Mouse (Mus musculus) hindbrain, embryonic 10.5 days (tissue): ENCODE measurements at regions not wholly inside any gene's neighbourhood (a gene's known extent, or its start where the extent isn't known, plus 50 kb on each side); places are given as distances from the start of the nearest gene placed in this dataset.
"Not testable (repeated sequence)": the region's sequence is repeated elsewhere in the genome, so short reads cannot be mapped to it uniquely, and the experiment has no call there.

Experiments
- DNase-seq: peaks from one replicate; pipeline ENCODE4 v3.0.0-alpha.2; 2017; ENCODE audit warnings: low spot score
- H3K27ac ChIP-seq: fragments of 300-500 bp; sonication (generic); 2 replicates; pipeline ENCODE4 v1.5.1; 2016; ENCODE audit warnings: mild to moderate bottlenecking, moderate library complexity
- H3K27me3 ChIP-seq: fragments of 300-500 bp; sonication (generic); 2 replicates; pipeline ENCODE4 v1.6.1; 2016; ENCODE audit warnings: mild to moderate bottlenecking; ENCODE audit not compliant: poor library complexity, insufficient read depth, severe bottlenecking
- H3K36me3 ChIP-seq: fragments of 300-500 bp; sonication (generic); 2 replicates; pipeline ENCODE4 v1.6.1; 2016; ENCODE audit warnings: mild to moderate bottlenecking, moderate library complexity
- H3K4me1 ChIP-seq: fragments of 300-500 bp; sonication (generic); replicated peaks from 2 replicates; pipeline ENCODE4 v1.6.1; 2016; ENCODE audit warnings: mild to moderate bottlenecking
- H3K4me3 ChIP-seq: fragments of 300-500 bp; sonication (generic); 2 replicates; pipeline ENCODE4 v1.5.1; 2016; ENCODE audit warnings: mild to moderate bottlenecking, moderate library complexity
- H3K9me3 ChIP-seq: fragments of 300-500 bp; sonication (generic); 2 replicates; pipeline ENCODE4 v1.6.1; 2016; ENCODE audit warnings: mild to moderate bottlenecking, moderate library complexity
- WGBS: fragments of 180-500 bp; shearing (Covaris S2); methylation state at CpG from one replicate; pipeline ENCODE4 v1.1.7; 2016; 5-methylcytosine and 5-hydroxymethylcytosine counted together

DNA sequence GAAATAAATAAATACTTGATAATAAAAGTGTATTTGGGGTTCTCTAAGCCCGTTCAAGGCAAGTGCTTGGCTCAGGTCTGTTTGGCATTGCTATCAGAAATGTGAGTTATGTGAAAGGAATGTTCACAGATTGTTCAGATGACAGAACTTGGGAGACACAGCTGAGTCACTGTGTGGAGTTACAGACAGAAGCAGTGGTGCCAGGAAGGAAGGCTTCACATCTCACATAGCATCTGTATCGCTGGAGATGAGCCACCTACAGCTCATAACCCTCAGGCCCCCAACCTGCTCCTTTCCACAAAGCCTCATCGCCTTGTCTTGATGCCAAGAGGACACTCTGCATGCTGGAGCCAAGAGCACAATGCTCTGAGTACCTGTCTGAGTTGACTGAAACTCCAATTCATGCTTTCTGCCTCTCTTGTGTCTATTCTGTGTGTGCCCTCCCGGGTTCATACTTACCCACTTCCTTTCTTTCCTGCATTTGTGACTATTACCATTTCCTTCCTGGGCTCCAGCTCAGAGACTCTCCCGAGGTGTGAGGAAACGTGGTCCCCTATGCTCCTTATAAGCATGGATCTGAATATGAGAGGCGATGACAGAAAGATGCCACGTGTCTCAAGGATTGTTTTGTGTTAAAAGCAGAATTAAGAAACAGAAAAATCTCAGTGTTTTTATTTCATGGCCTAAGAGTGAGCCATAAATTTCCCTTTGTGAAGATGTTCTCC is 79.6 kb downstream of the Cd24a start:
- Histone ChIP-seq H3K27ac (no peak overlapping the region), H3K27me3 (no peaks in the 10 kb centered on the region), H3K4me1 (peaks cover 7% of the 10 kb centered on the region; the same call in 1 of the 2 replicates), H3K4me3 (no peak overlapping the region), H3K9me3 (no peaks in the 10 kb centered on the region), H3K36me3 (no peaks in the 10 kb centered on the region)
- DNase-seq, result no peak
- 86% methylated on average over 8 of the region's 8 CpGs for WGBS

DNA sequence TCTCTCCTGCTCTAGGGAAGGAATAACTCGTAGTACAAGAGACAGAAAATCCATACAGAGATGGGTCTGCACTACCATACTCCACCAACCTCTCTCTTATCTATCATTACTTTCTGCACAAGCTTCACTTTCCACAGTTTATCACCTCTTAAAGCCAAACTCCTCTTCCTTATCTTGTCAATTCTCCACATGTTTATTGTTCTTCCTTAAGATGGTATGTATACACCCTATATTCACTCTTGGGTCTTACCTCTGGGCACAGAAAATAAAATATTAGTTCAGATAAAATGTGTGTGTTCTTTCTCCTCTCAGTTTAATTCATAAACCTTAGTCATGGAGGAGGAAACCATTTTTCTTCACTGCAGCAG is 80.1 kb downstream of the Cd24a start:
- no peaks in the 10 kb centered on the region for H3K27me3 ChIP-seq
- H3K4me1 ChIP-seq, result peaks cover 7% of the 10 kb centered on the region; the same call in 1 of the 2 replicates
- no peak overlapping the region for H3K27ac ChIP-seq
- no peaks in the 10 kb centered on the region for H3K36me3 ChIP-seq
- no peak overlapping the region for H3K4me3 ChIP-seq
- H3K9me3 ChIP-seq, result no peaks in the 10 kb centered on the region
- no peak for DNase-seq
- WGBS, result 90% methylated on average over 1 of the region's 1 CpGs

DNA sequence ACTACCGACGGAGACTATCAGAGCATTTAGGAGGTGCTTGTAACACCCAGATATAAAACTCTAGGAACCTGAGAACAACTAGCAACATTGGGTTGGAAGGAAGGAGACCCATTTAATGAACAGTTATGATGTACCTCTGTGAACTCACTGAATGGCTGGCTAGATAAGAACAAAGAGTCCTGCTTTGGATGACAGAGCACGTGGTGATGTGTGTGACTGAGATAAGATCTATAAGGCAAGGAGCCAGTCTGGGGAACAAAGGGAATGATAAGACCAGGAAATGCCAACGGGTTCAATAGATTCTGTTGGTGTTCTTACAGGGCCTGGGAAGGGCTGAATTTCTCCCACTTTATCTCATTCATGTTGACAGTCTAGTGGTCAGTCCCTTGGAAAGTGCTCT is 86.8 kb downstream of the Cd24a start:
- no peaks in the 10 kb centered on the region for H3K9me3 ChIP-seq
- 81% methylated on average over 4 of the region's 4 CpGs for WGBS
- H3K4me1 ChIP-seq, result peaks cover 7% of the 10 kb centered on the region; the same call in 1 of the 2 replicates
- H3K27me3 ChIP-seq, result no peaks in the 10 kb centered on the region
- no peak overlapping the region for H3K27ac ChIP-seq
- no peaks in the 10 kb centered on the region for H3K36me3 ChIP-seq
- no peak overlapping the region for H3K4me3 ChIP-seq
- DNase-seq, result no peak

DNA sequence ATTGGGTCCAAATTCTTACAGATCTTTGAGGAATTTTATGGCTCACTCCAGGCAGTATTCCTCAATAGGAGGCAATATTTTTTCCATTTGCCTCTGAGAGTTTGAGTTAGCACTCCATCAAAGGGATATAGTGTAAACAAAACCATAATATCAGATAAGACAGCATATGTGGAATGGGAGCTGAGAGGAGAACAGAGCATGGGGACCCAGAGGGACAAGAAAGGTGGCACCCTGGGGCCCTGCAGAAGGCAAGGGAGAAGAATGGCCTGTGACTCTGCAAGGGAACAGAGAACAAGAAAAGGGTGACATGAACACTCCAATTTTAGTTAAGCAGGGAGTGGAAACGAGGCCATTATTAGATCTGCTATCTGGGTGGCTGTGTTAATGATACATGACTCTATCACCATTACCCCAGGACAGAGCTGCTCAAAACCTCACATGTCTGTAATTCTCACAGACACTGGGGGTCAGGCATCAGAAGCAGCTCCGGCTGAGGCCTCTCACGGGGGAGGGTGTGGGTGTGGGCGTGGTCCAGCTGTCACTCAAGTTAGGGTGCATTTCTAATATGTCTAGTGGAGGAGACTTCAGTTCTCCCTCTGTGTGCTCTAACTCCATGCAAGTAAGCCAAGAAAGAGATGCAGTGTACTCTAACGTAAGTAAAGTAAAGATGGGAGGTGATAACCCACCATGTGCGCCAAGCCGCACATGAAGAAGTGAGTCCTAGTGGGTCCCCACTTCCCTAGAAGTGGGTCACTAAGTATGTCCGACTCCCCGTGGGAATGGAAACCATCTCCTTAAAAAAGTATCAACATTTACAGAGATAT is 88.4 kb downstream of the Cd24a start:
- 68% methylated on average over 9 of the region's 9 CpGs for WGBS
- no peak for DNase-seq
- Histone ChIP-seq H3K9me3 (no peaks in the 10 kb centered on the region), H3K27ac (no peak overlapping the region), H3K27me3 (no peaks in the 10 kb centered on the region), H3K4me3 (no peak overlapping the region), H3K36me3 (no peaks in the 10 kb centered on the region), H3K4me1 (peaks cover 16% of the 10 kb centered on the region)

DNA sequence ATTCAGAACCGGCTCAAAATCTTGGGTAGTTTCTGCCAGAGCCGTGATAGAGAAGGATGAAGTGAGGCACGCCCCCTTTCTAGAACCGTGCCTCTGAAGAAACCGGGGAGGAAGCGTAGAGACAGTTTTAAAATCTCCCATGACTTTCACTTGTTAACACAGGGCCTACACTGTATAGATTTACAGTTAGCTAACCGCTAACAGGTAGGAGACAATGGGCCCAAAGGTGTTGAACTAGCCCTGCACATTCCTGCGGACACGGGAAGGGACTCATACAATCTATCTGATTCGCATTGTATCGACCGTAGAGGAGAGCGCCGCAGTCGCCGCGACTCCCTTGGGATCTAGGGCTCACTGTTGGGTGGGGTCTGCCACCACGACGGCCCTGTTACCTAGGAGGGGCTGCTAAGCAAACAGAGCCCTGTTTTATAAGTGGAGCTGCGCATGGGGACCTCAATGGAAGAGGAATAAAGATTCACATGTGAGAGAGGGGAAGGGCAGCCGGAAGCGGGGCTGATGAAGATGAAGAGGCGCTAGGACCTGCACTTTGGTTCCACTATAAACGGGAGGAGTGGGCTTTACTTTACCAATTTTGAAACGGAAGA is 89.1 kb downstream of the Cd24a start:
- H3K4me3 ChIP-seq, result peak overlapping the region; percentile 20
- WGBS, result 60% methylated on average over 25 of the region's 25 CpGs

DNA sequence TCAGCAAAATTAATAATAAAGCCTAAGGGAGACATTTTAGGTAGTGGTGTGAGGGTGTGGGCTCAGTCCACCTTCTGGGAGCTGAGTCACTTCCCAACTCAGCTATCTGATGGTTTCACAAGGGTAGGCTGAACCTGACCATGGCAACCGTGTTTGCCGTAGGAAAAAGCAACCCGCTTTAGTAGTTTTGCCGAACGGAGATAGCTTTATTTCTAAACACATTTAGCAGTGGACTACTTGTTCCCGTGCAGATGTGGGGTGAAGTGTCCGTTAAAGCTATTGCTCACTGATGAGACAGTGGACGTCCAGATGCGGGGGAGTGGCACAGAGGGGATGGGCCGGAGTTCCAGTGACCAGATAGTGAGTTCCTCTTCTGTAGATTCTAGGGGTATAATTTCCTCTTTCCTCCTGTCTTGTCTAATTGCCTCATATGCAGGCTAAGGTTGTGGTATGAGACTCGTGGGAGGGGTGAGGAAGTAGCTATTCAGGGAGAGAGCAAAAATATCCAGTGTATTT is 89.7 kb downstream of the Cd24a start:
- Histone ChIP-seq H3K4me1 (peaks cover 23% of the 10 kb centered on the region), H3K4me3 (no peak overlapping the region), H3K36me3 (no peaks in the 10 kb centered on the region), H3K9me3 (no peaks in the 10 kb centered on the region), H3K27me3 (no peaks in the 10 kb centered on the region), H3K27ac (no peak overlapping the region)
- 83% methylated on average over 11 of the region's 11 CpGs for WGBS
- DNase-seq, result no peak

More for the DNA sequence above, 89.1 kb downstream of the Cd24a start:
- peaks cover 19% of the 10 kb centered on the region for H3K4me1 ChIP-seq
- no peak overlapping the region for H3K27ac ChIP-seq
- no peaks in the 10 kb centered on the region for H3K27me3 ChIP-seq
- H3K36me3 ChIP-seq, result no peaks in the 10 kb centered on the region
- no peak for DNase-seq
- H3K9me3 ChIP-seq, result no peaks in the 10 kb centered on the region

DNA sequence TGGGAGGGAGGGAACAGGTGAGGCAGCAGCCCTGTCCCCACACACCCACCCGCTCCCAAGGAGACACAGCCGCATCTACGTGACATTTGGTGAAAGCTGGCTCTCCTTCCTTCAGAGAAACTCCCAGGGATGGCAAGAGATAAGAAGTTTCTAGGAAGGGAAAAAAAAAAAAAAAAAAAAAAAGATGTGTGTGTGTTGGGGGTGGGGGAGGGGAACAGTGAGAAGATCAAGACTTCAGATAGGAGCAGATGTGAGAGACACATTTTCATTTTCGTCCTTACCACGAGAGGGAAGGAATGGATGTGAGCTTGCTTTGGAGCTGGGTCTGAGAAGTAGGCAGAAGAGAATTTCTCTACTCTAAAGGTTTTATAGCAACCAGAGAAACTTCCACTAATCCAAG is 91.4 kb downstream of the Cd24a start:
- Histone ChIP-seq H3K4me1 (peaks cover 23% of the 10 kb centered on the region), H3K27ac (no peak overlapping the region), H3K36me3 (no peaks in the 10 kb centered on the region), H3K9me3 (no peaks in the 10 kb centered on the region), H3K27me3 (no peaks in the 10 kb centered on the region), H3K4me3 (no peak overlapping the region)
- no peak for DNase-seq
- WGBS, result 73% methylated on average over 5 of the region's 5 CpGs

DNA sequence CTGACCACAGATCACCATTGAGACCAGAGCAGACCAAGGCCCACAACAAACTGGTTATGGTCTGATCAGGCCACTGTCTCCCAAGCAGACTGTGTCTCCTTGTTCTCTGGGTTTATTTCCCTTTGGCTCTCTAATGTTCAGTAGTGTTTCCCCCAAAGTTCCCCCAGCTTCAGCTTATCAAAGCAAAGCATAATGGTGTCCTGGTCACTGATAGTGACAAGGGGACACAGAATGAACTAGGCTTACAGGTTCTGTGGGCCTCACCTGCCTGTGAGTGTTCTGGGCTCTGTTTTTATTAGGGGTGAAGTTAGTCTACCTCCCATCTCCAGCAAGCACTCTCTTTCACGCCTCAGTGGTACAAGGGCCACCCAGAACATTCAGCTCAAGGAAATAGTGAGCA is 92.7 kb downstream of the Cd24a start:
- Histone ChIP-seq H3K4me1 (peaks cover 23% of the 10 kb centered on the region), H3K4me3 (no peak overlapping the region), H3K27me3 (no peaks in the 10 kb centered on the region), H3K27ac (0 out of 2 replicates have a peak overlapping the region, but pooled peaks have one; percentile 14), H3K36me3 (no peaks in the 10 kb centered on the region), H3K9me3 (no peaks in the 10 kb centered on the region)
- DNase-seq, result no peak
- WGBS, result 70% methylated on average over 1 of the region's 1 CpGs

DNA sequence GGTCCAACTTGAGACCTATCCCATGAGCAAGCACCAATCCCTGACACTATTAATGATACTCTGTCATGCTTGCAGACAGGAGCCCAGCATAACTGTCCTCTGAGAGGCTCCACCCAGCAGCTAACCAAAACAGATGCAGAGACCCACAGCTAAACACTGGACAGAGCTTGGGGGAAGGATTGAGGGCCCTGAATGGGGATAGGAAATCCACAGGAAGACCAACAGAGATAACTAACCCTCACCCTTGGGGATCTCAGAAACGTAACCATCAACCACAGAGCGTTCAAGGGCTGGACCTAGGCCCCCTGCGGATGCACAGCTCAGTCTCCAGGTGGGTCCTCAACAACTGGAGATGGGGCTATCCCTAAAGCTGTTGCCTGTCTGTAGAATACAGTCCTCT is 93.7 kb downstream of the Cd24a start:
- Histone ChIP-seq H3K9me3 (no peaks in the 10 kb centered on the region), H3K27ac (peak overlapping the region; percentile 45; the same call in 1 of the 2 replicates), H3K4me1 (peaks cover 16% of the 10 kb centered on the region), H3K36me3 (no peaks in the 10 kb centered on the region), H3K4me3 (no peak overlapping the region), H3K27me3 (no peaks in the 10 kb centered on the region)
- 79% methylated on average over 3 of the region's 3 CpGs for WGBS
- DNase-seq, result no peak

DNA sequence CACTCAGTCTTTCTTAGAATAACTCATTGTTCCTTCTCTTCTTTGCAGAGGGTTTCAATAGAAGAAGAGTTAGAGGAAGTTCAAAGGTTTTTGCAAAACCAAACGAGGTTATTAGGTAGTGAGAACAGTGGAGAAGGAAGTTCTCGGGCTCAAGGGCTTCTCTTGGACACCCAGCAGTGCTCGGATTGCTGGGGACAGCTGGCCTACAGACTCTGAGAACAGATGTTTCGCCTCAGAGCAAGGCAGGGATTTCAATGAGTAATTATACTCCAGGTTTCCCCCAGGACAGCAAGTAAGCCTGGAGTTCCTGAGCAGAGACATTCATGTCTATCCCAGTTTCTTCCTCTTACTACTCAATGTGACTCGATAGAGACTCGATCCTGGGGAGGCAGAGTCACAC is 94.4 kb downstream of the Cd24a start:
- peaks cover 16% of the 10 kb centered on the region for H3K4me1 ChIP-seq
- 57% methylated on average over 6 of the region's 6 CpGs for WGBS
- H3K9me3 ChIP-seq, result no peaks in the 10 kb centered on the region
- H3K36me3 ChIP-seq, result no peaks in the 10 kb centered on the region
- no peak for DNase-seq
- no peak overlapping the region for H3K4me3 ChIP-seq
- H3K27ac ChIP-seq, result no peak overlapping the region
- no peaks in the 10 kb centered on the region for H3K27me3 ChIP-seq

DNA sequence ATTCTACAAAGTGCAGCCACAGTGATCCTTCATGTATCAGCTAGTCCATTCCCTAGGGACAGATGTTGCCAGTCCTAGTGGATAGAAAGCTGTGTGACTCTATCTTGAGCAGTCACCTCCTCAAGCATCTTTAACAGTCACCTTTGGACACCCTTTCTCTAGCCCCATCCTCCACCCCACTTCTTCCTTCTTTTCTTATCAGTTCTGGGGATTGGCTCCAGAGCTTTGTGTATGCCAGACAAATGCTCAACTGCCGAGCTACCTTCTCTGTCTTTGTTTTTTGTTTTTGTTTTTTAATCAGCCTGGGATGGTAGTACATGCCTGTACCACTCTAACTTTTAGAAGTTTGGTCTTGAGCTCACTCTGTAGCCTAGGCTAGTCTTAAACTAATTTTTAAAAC is 96.7 kb downstream of the Cd24a start:
- DNase-seq, result no peak
- Histone ChIP-seq H3K27me3 (no peaks in the 10 kb centered on the region), H3K4me1 (peaks cover 16% of the 10 kb centered on the region), H3K9me3 (no peaks in the 10 kb centered on the region), H3K4me3 (no peak overlapping the region), H3K27ac (no peak overlapping the region), H3K36me3 (no peaks in the 10 kb centered on the region)
- WGBS, result 73% methylated on average over 1 of the region's 1 CpGs

DNA sequence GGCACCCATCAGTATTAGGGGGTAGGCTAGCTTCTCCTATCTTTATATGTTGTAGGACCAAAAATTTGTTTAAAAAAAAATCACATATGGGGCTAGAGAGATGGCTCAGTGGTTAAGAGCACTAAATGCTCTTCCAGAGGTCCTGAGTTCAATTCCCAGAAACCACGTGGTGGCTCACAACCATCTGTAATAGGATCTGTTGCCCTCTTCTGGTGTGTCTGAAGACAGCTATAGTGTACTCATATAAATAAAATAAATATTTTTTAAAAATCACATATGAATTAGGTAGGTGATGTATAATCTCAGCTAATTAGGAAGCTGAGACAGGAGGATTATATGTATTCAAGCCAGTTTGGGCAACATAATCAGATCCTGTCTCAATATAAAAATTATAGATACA is 97.4 kb downstream of the Cd24a start:
- peaks cover 11% of the 10 kb centered on the region for H3K4me1 ChIP-seq
- not testable (repeated sequence) for H3K27me3 ChIP-seq, H3K36me3 ChIP-seq, H3K4me3 ChIP-seq, DNase-seq, H3K9me3 ChIP-seq, H3K27ac ChIP-seq
- 74% methylated on average over 1 of the region's 1 CpGs for WGBS

DNA sequence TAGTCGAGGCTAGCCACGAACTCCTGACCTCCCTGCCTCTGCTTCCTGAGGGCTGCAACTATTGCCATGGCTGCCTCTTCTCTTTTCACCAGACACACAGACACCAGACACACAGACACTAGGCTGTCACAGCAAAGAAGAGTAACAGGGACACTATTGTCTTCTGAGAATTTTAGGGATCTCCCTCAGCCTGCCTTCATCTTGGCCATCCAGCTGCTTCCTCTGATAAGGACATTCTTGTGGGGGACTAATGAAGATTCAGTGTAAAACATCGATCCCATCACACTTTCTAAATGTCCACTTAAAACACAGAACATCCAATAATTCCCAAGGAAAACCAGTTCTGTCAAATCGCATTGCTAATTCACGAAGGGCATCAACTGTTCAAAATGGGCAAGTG is 98.2 kb downstream of the Cd24a start:
- 83% methylated on average over 5 of the region's 5 CpGs for WGBS
- no peak overlapping the region for H3K4me3 ChIP-seq
- H3K36me3 ChIP-seq, result no peaks in the 10 kb centered on the region
- DNase-seq, result no peak
- H3K27me3 ChIP-seq, result no peaks in the 10 kb centered on the region
- no peaks in the 10 kb centered on the region for H3K9me3 ChIP-seq
- H3K27ac ChIP-seq, result no peak overlapping the region
- peaks cover 7% of the 10 kb centered on the region; the same call in 1 of the 2 replicates for H3K4me1 ChIP-seq
